Mouse (Mus musculus) lung, postnatal 4 days (tissue): ENCODE results near the gene Btbd35f29.
"Not testable (repeated sequence)": the region's sequence is repeated elsewhere in the genome, so short reads cannot be mapped to it uniquely, and the experiment has no call there.

ENCODE experiments used
- DNase-seq, 2 experiments: peaks; one replicate each; pipeline ENCODE4 v3.0.0; 2021

The Btbd35f29 gene

DNA sequence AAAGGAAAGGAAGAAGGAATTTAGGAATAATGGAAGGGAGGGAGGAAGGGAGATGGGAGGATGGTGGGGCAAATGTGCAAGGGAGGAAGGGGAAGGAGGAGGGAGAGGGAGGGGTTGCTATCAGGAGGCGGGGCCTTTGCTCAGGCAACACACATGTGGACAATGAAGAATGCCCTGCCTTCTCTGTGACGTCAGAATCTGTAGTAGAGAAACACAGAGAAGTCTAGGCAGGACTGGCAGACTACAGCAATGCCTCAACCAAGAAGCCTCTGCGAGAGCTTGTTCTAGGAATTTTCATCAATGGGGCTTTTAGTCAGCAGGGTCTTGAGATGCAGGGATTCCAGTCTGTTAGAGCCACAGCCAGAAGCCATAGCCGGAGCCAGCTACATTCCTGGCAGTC is at the start of gene Btbd35f29:
Btbd35f29 (plus strand) TSS at position 301 of the 400 bp plus-strand sequence.
- DNase-seq, result not testable (repeated sequence)

DNA sequence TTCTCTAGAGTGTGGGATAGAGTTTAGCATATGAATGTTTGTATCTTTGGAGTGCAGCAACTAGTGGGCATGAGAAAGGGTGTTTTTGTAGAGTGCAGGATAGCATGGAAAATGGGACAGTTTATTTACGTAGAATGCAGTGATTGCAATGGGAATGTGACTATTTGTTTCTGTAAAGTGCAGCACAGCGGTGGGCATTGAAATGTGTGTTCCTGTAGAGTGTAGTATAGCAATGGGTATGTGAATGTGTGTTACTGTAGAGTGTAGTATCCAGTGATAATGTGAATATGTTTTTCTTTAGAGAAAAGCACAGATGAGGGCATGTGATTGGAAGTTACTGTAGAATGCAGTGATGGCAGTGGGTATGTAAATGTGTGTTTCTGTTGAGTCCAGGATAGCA is 23.9 kb downstream of the Btbd35f29 start:
- peak in 1 of 2 experiments; percentile 16 for DNase-seq

DNA sequence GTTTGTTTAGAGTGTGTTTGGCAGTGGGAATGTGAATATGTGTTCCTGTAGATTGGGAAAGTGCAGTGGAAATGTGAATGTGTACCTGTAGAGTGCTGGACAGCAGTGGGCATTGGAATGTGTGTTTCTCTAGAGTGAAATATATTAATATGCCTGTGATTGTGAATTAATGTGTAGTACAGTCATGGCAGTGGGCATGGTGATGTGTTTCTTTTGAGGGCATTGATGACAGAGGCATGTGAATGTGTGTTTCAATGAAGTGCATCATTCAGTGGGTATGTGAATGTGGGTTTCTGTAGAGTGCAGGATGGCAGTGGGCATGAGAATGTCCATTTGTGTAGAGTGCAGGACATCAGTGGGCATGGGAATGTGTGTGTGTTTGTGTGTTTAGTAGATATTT is 27.7 kb downstream of the Btbd35f29 start:
- DNase-seq, result not testable (repeated sequence)

DNA sequence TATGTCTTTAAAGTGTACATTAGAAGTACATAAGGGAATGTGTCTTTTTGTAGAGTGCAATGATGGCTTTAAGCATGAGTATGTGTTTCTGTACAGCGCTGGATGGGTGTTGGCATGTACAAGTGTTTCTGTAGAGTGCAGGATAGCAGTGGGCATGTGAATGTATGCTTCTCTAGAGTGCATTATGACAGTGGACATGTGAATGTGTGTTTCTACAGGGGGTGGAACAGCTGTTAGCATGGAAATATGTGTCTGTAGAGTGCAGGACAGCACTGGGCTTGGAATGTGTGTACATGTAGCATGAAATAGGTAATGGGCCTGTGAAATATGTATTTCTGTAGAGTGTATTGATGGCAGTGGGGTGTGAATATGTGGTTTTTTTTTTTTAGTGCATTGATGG is 28.4 kb downstream of the Btbd35f29 start:
- DNase-seq, result not testable (repeated sequence)

DNA sequence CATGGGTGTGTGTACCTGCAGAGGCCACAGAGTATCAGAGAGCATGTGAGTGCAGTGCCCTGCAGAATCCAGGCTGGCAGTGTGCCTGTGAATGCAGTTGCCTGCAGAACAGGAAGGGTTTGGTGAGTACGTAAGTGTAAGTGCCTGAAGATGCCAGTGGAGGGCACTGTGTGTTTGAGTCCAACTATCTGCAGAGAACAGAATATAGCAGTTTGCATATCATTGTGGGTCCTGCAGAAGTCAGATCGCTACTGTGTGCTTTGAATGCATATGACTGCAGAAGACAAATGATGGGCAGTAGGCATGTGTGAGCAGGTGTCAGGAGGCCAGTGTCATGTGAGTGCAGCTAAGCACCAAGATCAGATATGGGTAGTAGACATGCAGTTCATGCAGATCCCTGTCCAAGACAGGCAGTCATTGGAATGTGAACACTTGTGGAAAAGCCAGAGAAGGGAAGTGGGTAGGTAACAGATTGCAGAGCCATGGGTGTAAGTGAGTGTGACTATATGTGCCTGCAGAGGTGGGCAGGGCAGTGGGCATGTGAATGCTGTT is 41.1 kb downstream of the Btbd35f29 start:
- not testable (repeated sequence) for DNase-seq

DNA sequence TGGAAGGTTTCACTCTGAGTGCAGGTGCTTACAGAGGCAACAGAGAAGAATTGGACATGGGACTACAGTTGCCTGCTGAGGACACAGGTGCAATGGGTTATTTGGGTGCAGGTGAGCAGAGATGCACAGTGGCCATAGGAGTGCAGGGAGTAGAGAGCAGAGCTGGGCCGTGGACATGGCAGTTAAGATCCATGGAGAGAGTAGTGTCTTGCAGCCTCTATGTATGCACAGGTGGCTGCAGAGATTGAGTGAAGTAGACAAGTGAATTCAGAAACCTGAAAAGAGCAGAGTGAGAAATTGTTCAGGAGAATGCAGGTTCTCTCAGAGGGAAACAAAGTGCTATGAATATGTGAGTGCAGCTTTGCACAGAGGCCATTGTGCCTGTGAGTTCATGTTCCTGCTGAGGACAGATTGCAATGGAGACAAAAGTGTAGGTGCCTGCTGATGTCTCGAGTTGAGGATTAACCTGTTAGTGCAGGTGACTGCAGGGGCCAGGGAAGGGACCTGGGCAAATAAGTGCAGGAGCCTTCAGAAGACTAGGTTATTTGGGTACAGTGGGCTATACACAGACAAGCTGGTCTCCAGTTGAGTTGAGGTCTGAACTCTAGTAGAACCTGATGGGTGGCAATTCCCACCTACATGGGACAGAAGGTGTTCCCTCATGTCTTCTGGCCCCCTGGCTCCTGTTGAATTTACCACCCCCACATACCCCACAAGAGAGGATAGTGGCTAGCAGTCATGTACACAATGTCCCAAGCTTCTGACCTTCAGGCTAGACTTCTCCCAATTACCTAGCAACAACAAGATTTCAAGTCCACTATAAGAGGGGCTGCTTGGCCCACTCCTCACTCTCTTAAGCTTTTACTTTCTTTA is 42.2 kb downstream of the Btbd35f29 start:
- DNase-seq, result not testable (repeated sequence)

DNA sequence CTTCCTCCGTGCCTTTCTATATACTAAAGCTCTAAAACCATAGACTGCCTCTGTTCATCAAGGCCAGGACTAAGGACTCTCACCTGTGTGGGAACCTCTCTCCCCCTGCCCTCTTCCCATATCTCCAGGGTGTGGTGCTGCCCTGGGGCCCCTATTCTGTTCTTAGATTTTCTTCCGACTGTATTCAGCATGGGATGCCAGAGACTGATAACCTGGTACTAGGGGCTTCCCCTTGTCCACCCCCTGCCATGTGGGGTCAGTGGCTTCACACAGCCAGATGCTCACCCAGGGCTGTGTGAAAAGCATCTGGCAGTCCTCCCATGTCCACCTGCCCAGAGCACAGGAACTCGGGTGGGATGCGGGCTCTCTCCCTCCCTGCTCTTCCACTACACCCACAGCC is 43.1 kb downstream of the Btbd35f29 start:
- DNase-seq, result not testable (repeated sequence)

DNA sequence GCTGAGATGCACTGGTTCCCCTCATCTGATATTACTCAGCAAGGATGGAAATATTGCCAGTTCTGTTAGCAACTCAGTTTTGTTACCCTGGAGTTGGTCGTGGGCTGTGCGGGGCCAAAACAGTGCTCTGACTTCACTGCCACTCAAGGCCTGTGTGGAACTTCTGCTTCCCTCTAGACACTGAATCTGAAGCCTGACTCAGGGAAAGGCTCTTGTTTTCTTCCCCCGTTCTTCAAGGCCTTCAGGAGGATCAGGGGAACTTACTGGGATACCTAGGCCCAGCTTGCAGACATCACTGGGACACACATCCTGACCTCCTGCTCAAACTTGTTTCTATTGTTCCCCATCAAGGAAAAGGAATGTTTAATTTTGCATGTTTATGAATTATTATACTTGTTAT is 45.2 kb downstream of the Btbd35f29 start:
- not testable (repeated sequence) for DNase-seq

DNA sequence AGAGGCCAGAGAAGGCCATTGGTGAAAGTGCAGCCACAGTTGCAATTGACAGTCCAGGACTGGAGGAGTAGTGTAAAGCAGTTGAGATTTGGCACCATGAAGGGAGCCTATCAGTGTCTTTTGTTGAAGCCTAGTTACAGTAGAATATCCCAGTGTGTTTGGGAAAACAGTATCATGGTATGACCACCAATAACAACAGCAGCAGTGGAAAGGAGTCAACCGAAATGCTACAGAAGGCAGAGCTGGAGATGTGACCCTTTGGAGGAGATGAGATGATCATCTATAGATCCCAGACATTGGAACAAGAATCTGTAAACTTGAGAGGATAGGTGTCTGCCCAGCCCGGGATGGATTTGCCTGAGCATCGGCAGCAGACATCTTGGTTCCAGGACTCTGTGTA is 47.7 kb downstream of the Btbd35f29 start:
- DNase-seq, result not testable (repeated sequence)
